Mouse (Mus musculus): ENCODE data around the gene Flrt3. TPM values are rescaled to one million over a fixed set of nuclear protein-coding genes. Genes with fewer than 3 reads are reported as not detected.

The Flrt3 gene
- polyA plus RNA-seq (2015; fragmentation: Nextera tagmentation; extraction: Ambion mirVana): 13.0 and 14.4 TPM in 2 replicates

DNA sequence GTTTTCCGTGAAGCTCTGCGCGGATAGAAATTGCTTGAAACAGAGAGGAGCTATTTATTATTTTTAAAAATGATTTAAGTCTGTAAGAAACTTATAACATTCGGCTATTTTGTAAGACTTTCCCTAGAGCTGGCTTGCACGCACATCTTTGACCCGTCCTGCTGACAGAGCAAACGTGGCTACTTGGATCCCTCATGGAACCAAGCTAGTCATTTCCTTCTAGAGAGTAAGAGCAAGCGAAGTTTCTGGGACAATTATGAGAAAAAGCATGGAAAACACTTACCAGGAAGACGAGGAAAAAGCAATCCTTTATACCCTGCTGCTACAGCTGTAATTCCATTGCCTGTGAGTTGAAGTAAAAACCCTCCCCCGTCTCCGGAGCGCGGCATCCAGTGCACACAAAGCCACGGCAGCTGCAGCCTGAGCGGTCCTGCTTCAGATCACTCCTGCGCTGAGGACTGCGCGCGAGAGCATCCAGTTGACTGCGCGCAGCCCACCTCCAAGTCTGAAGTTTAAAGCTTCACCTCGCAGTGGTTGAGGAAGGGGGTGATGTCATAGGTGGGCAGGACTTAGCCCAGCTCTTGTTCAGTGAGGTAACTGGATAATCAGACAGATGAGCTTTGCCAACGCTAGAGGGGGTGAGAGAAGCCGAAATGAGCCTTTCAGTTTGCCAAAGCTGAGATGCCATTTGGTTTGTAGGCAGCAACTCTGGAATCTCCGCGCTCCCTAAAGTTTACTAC lies at the start of gene Flrt3:
Flrt3 (minus strand) TSS at position 507 of the 740 bp plus-strand sequence.
- H3K4me1 ChIP-seq: 0 out of 2 replicates have a peak, but pooled peaks cover 10% of the 10 kb centered on the region
- WGBS: under 1% methylated on average over 26 of the region's 26 CpGs
- no peaks in the 10 kb centered on the region for H3K27me3 ChIP-seq
- H3K4me3 ChIP-seq: peak within 1 kb of the TSS; percentile 49
- H3K4me2 ChIP-seq: peak within 1 kb of the TSS; percentile 66
- H3K9me3 ChIP-seq: no peaks in the 10 kb centered on the region
- ATAC-seq (ENCODE audit: borderline replicate concordance, extremely low read depth, low FRiP score, low TSS enrichment): peak; percentile 98
- peak within 1 kb of the TSS; percentile 42 for H3K9ac ChIP-seq
- peak within 1 kb of the TSS; percentile 45 for H3K27ac ChIP-seq
- H3K36me3 ChIP-seq: no peaks in the 10 kb centered on the region

- ATAC-seq (ENCODE audit: borderline replicate concordance, extremely low read depth, low FRiP score, low TSS enrichment): no peak
- no peak overlapping the region for H3K4me3 ChIP-seq
- H3K36me3 ChIP-seq: no peaks in the 10 kb centered on the region
- WGBS: 42% methylated on average over 9 of the region's 9 CpGs
- no peaks in the 10 kb centered on the region for H3K4me1 ChIP-seq
- no peak overlapping the region for H3K4me2 ChIP-seq
- H3K9me3 ChIP-seq: no peaks in the 10 kb centered on the region
- no peaks in the 10 kb centered on the region for H3K27me3 ChIP-seq
- no peak overlapping the region for H3K27ac ChIP-seq
- H3K9ac ChIP-seq: no peak overlapping the region
Measured at GRCm38 (mm10) chr2:140717407-140717806, 46.1 kb upstream of the Flrt3 start.

GRCm38 (mm10) chr2:140715822-140716221 lies 44.6 kb upstream of the Flrt3 start:
- H3K27me3 ChIP-seq: no peaks in the 10 kb centered on the region
- no peak overlapping the region for H3K9ac ChIP-seq
- ATAC-seq (ENCODE audit: borderline replicate concordance, extremely low read depth, low FRiP score, low TSS enrichment): no peak
- H3K27ac ChIP-seq: no peak overlapping the region
- H3K4me1 ChIP-seq: no peaks in the 10 kb centered on the region
- H3K4me2 ChIP-seq: no peak overlapping the region
- no peaks in the 10 kb centered on the region for H3K36me3 ChIP-seq
- H3K9me3 ChIP-seq: no peaks in the 10 kb centered on the region
- WGBS: 62% methylated on average over 4 of the region's 4 CpGs
- no peak overlapping the region for H3K4me3 ChIP-seq

GRCm38 (mm10) chr2:140707550-140707949 lies 36.3 kb upstream of the Flrt3 start:
- H3K4me1 ChIP-seq: 0 out of 2 replicates have a peak, but pooled peaks cover 4% of the 10 kb centered on the region
- H3K9me3 ChIP-seq: no peaks in the 10 kb centered on the region
- no peak for ATAC-seq (ENCODE audit: borderline replicate concordance, extremely low read depth, low FRiP score, low TSS enrichment)
- H3K9ac ChIP-seq: no peak overlapping the region
- WGBS: 60% methylated on average over 5 of the region's 5 CpGs
- no peak overlapping the region for H3K27ac ChIP-seq
- no peaks in the 10 kb centered on the region for H3K36me3 ChIP-seq
- H3K4me3 ChIP-seq: no peak overlapping the region
- no peaks in the 10 kb centered on the region for H3K27me3 ChIP-seq
- no peak overlapping the region for H3K4me2 ChIP-seq

GRCm38 (mm10) chr2:140705278-140705677 lies 34.0 kb upstream of the Flrt3 start:
- H3K4me1 ChIP-seq: 0 out of 2 replicates have a peak, but pooled peaks cover 8% of the 10 kb centered on the region
- H3K4me3 ChIP-seq: no peak overlapping the region
- no peak for ATAC-seq (ENCODE audit: borderline replicate concordance, extremely low read depth, low FRiP score, low TSS enrichment)
- H3K4me2 ChIP-seq: no peak overlapping the region
- no peaks in the 10 kb centered on the region for H3K9me3 ChIP-seq
- WGBS: 23% methylated on average over 2 of the region's 2 CpGs
- H3K9ac ChIP-seq: no peak overlapping the region
- H3K27ac ChIP-seq: no peak overlapping the region
- no peaks in the 10 kb centered on the region for H3K27me3 ChIP-seq
- no peaks in the 10 kb centered on the region for H3K36me3 ChIP-seq

GRCm38 (mm10) chr2:140704146-140704545 lies 32.9 kb upstream of the Flrt3 start:
- H3K4me1 ChIP-seq: 0 out of 2 replicates have a peak, but pooled peaks cover 9% of the 10 kb centered on the region
- WGBS: 29% methylated on average over 3 of the region's 3 CpGs
- no peak overlapping the region for H3K27ac ChIP-seq
- H3K36me3 ChIP-seq: no peaks in the 10 kb centered on the region
- no peak overlapping the region for H3K4me3 ChIP-seq
- no peaks in the 10 kb centered on the region for H3K9me3 ChIP-seq
- H3K27me3 ChIP-seq: no peaks in the 10 kb centered on the region
- no peak for ATAC-seq (ENCODE audit: borderline replicate concordance, extremely low read depth, low FRiP score, low TSS enrichment)
- no peak overlapping the region for H3K4me2 ChIP-seq
- H3K9ac ChIP-seq: no peak overlapping the region

DNA sequence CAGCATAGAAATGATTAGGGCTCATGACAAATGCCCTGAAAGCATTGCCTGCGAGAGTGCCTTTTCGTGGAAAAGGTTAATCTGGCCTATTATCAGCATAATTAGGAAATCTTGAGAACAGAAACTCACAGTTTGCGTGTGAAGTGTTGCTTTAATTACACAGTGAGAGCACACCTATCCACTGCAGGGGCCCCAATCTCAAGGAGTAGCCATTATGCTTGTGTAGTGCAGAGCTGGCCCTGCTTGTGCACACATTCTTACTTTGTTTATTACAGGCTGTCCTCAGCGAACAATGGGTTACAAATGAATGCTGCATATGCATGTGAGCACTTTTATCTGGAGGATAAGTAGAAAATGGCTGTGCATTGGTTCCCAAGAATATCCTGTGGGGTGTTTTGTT lies 32.1 kb upstream of the Flrt3 start:
- Histone ChIP-seq H3K36me3 (no peaks in the 10 kb centered on the region), H3K27me3 (no peaks in the 10 kb centered on the region), H3K27ac (no peak overlapping the region), H3K4me3 (no peak overlapping the region), H3K9me3 (no peaks in the 10 kb centered on the region), H3K4me1 (0 out of 2 replicates have a peak, but pooled peaks cover 9% of the 10 kb centered on the region), H3K9ac (no peak overlapping the region), H3K4me2 (no peak overlapping the region)
- ATAC-seq (ENCODE audit: borderline replicate concordance, extremely low read depth, low FRiP score, low TSS enrichment): no peak
- WGBS: 62% methylated on average over 4 of the region's 4 CpGs

GRCm38 (mm10) chr2:140698585-140698984 lies 27.3 kb upstream of the Flrt3 start:
- Histone ChIP-seq H3K9ac (no peak overlapping the region), H3K27me3 (no peaks in the 10 kb centered on the region), H3K4me3 (no peak overlapping the region), H3K4me2 (no peak overlapping the region), H3K9me3 (no peaks in the 10 kb centered on the region), H3K4me1 (0 out of 2 replicates have a peak, but pooled peaks cover 9% of the 10 kb centered on the region), H3K36me3 (no peaks in the 10 kb centered on the region), H3K27ac (no peak overlapping the region)
- 42% methylated on average over 3 of the region's 3 CpGs for WGBS
- no peak for ATAC-seq (ENCODE audit: borderline replicate concordance, extremely low read depth, low FRiP score, low TSS enrichment)

- no peaks in the 10 kb centered on the region for H3K4me1 ChIP-seq
- H3K9ac ChIP-seq: no peak overlapping the region
- H3K36me3 ChIP-seq: no peaks in the 10 kb centered on the region
- ATAC-seq (ENCODE audit: borderline replicate concordance, extremely low read depth, low FRiP score, low TSS enrichment): no peak
- no peak overlapping the region for H3K27ac ChIP-seq
- no peaks in the 10 kb centered on the region for H3K9me3 ChIP-seq
- H3K4me2 ChIP-seq: no peak overlapping the region
- no peak overlapping the region for H3K4me3 ChIP-seq
- WGBS: 72% methylated on average over 5 of the region's 5 CpGs
- no peaks in the 10 kb centered on the region for H3K27me3 ChIP-seq
Measured at GRCm38 (mm10) chr2:140693845-140694244, 22.6 kb upstream of the Flrt3 start.

DNA sequence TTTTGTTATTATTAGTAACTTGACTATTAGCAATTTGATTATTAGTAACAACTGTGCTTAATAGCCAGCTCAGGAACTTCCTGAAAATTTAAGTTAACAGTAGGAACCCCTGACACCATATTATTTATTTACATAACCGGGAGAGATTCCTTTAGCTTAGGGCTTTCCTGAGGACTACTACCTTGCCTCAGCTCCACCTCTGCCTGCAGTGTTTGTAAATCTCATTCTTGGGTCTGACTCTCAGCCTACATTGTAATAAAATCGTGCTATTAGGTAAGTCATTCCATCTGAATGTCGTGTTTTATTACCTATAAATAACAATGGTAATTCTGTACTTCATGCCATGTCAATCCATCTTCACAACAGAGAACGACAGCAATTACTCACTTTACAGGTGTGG lies 21.2 kb upstream of the Flrt3 start:
- Histone ChIP-seq H3K27me3 (no peaks in the 10 kb centered on the region), H3K4me3 (no peak overlapping the region), H3K36me3 (no peaks in the 10 kb centered on the region), H3K4me2 (no peak overlapping the region), H3K4me1 (no peaks in the 10 kb centered on the region), H3K9me3 (no peaks in the 10 kb centered on the region), H3K9ac (no peak overlapping the region), H3K27ac (no peak overlapping the region)
- WGBS: 48% methylated on average over 4 of the region's 4 CpGs
- ATAC-seq (ENCODE audit: borderline replicate concordance, extremely low read depth, low FRiP score, low TSS enrichment): no peak

DNA sequence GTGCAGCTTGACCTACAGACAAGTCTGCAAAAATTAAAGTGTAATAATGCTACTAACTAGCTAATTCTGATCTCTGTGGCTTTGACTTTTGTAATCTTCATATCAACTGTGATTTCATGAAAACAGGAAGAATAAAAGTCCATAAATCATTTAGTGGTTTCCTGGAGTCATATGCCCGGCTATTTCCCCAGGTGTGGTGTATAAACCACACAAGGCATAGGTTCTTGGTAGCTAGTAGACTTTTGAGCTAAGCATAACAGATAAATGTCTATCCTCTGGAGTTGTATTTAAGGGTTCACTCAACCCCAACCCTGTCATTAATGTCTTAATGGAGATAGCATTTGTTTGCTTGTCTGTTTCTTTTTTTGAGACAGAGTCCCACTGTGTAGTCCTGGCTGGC lies 20.1 kb upstream of the Flrt3 start:
- Histone ChIP-seq H3K27me3 (no peaks in the 10 kb centered on the region), H3K36me3 (no peaks in the 10 kb centered on the region), H3K27ac (no peak overlapping the region), H3K4me1 (no peaks in the 10 kb centered on the region), H3K4me3 (no peak overlapping the region), H3K9ac (no peak overlapping the region), H3K4me2 (no peak overlapping the region), H3K9me3 (no peaks in the 10 kb centered on the region)
- no peak for ATAC-seq (ENCODE audit: borderline replicate concordance, extremely low read depth, low FRiP score, low TSS enrichment)
- 71% methylated on average over 1 of the region's 1 CpGs for whole genome bisulfite sequencing

- no peaks in the 10 kb centered on the region for H3K9me3 ChIP-seq
- no peak overlapping the region for H3K4me2 ChIP-seq
- H3K27me3 ChIP-seq: no peaks in the 10 kb centered on the region
- no peak for ATAC-seq (ENCODE audit: borderline replicate concordance, extremely low read depth, low FRiP score, low TSS enrichment)
- H3K4me3 ChIP-seq: no peak overlapping the region
- no peak overlapping the region for H3K9ac ChIP-seq
- 75% methylated on average over 2 of the region's 2 CpGs for whole genome bisulfite sequencing
- no peaks in the 10 kb centered on the region for H3K4me1 ChIP-seq
- no peaks in the 10 kb centered on the region for H3K36me3 ChIP-seq
- H3K27ac ChIP-seq: no peak overlapping the region
Measured at GRCm38 (mm10) chr2:140690906-140691305, 19.6 kb upstream of the Flrt3 start.

Data from lung, embryonic 15.5 days (tissue).